Mouse (Mus musculus) forebrain, postnatal 0 days (tissue): Measurements from ENCODE around the gene Ola1. TPM values are rescaled to one million over a fixed set of nuclear protein-coding genes. Genes with fewer than 3 reads are reported as not detected.

Experiments used
- ATAC-seq: fragments of 200-750 bp; cut with Nextera tagmentation; 2 replicates; pipeline ENCODE4 v1.8.0; 2017; ENCODE audit warnings: mild to moderate bottlenecking, moderate library complexity
- DNase-seq: peaks from one replicate; pipeline ENCODE4 v3.0.0-alpha.2; 2015
- H3K27ac ChIP-seq: fragments of 300-500 bp; sonication (generic); 2 replicates; pipeline ENCODE4 v1.5.1; 2014; ENCODE audit warnings: low read depth, mild to moderate bottlenecking, antibody characterized with exemption, low read length, moderate library complexity, mixed read lengths
- H3K27me3 ChIP-seq: fragments of 300-500 bp; sonication (generic); 2 replicates; pipeline ENCODE4 v1.6.1; 2014; ENCODE audit warnings: mild to moderate bottlenecking, low read length, mixed read lengths; ENCODE audit not compliant: insufficient read depth
- H3K36me3 ChIP-seq: fragments of 300-500 bp; sonication (generic); 2 replicates; pipeline ENCODE4 v1.6.1; 2014; ENCODE audit warnings: mild to moderate bottlenecking, moderate library complexity; ENCODE audit not compliant: insufficient read depth
- H3K4me1 ChIP-seq: fragments of 300-500 bp; sonication (generic); 2 replicates; pipeline ENCODE4 v1.6.1; 2014; ENCODE audit warnings: antibody characterized with exemption; ENCODE audit not compliant: insufficient read depth
- H3K4me2 ChIP-seq: fragments of 300-500 bp; sonication (generic); 2 replicates; pipeline ENCODE4 v1.6.1; 2014; ENCODE audit warnings: low read depth, mild to moderate bottlenecking, moderate library complexity
- H3K4me3 ChIP-seq: fragments of 300-500 bp; sonication (generic); 2 replicates; pipeline ENCODE4 v1.5.1; 2014; ENCODE audit warnings: low read depth, low read length, mixed read lengths
- H3K9ac ChIP-seq: fragments of 300-500 bp; sonication (generic); 2 replicates; pipeline ENCODE4 v1.6.1; 2014; ENCODE audit warnings: mild to moderate bottlenecking
- H3K9me3 ChIP-seq: fragments of 300-500 bp; sonication (generic); 2 replicates; pipeline ENCODE4 v1.6.1; 2016; ENCODE audit warnings: low read length
- CTCF ChIP-seq: sonication (generic); IDR thresholded peaks from 2 replicates; pipeline ENCODE4 v1.5.1; 2016; ENCODE audit warnings: antibody characterized with exemption, control low read depth, low read depth
- WGBS: fragments of 180-500 bp; shearing (Covaris S2); extraction: QIAGEN DNeasy Blood & Tissue Kit; methylation state at CpG from one replicate; pipeline ENCODE4 v1.1.7; 2014; 5-methylcytosine and 5-hydroxymethylcytosine counted together
- polyA plus RNA-seq: library from polyadenylated mRNA; unstranded; fragments of >200 nt; fragmentation: Nextera tagmentation; extraction: Ambion mirVana; gene quantifications from 2 replicates; pipeline ENCODE4 v1.2.1, GENCODE M21; 2015
- total RNA-seq: library from RNA; depleted of rRNA; stranded (reverse); fragments of >200 nt; gene quantifications from 2 replicates; pipeline ENCODE4 v1.2.3, GENCODE M21; 2014

Ola1 gene
- total and polyA plus RNA-seq, 2 experiments from 2014 or later: 68.4 to 97.2 TPM

- WGBS: 7% methylated on average over 8 of the region's 8 CpGs
- Histone ChIP-seq H3K27me3 (no peaks in the 10 kb centered on the region), H3K36me3 (no peaks in the 10 kb centered on the region), H3K4me1 (0 out of 2 replicates have a peak, but pooled peaks cover 11% of the 10 kb centered on the region), H3K27ac (no peak overlapping the region), H3K9me3 (no peaks in the 10 kb centered on the region), H3K4me2 (no peak overlapping the region), H3K9ac (no peak overlapping the region), H3K4me3 (no peak overlapping the region)
- peak; percentile 73 for DNase-seq
- peak; percentile 85 for ATAC-seq
- no peak for TF ChIP-seq CTCF
These were observed 132.9 kb downstream of the Ola1 start for GRCm38 (mm10) chr2:73085669-73086304.

DNA sequence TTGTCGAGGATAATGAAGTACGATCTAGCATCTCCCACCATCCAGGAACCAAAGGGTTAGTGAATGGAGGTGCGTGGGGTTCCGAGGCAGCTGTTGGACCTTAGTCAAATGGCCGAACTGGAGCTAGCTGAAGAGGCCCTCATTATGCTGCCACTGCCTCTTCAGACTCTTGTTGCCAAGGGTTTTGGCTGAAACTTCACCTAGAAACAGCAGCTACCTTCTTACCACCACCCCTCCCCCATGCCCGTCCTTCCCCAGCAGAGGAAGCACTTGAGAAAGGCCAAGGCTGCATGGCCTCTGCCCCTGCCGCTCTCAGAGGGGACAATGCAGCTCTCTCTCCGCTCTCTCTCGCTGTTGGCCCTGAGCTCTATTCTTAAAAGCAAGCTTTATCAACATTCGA lies 136.2 kb downstream of the Ola1 start:
- no peak overlapping the region for H3K4me3 ChIP-seq
- no peaks in the 10 kb centered on the region for H3K9me3 ChIP-seq
- ATAC-seq (peak; percentile 34; the same call in 1 of the 2 replicates), DNase-seq (no peak)
- no peaks in the 10 kb centered on the region for H3K36me3 ChIP-seq
- no peak overlapping the region for H3K4me2 ChIP-seq
- TF ChIP-seq CTCF: no peak
- no peaks in the 10 kb centered on the region for H3K27me3 ChIP-seq
- H3K9ac ChIP-seq: no peak overlapping the region
- no peak overlapping the region for H3K27ac ChIP-seq
- 50% methylated on average over 10 of the region's 10 CpGs for WGBS
- H3K4me1 ChIP-seq: 0 out of 2 replicates have a peak, but pooled peaks cover 8% of the 10 kb centered on the region

- DNase-seq (no peak), ATAC-seq (no peak)
- no peak overlapping the region for H3K4me3 ChIP-seq
- H3K36me3 ChIP-seq: no peaks in the 10 kb centered on the region
- no peak overlapping the region for H3K9ac ChIP-seq
- no peaks in the 10 kb centered on the region for H3K9me3 ChIP-seq
- no peak for TF ChIP-seq CTCF
- H3K4me1 ChIP-seq: 0 out of 2 replicates have a peak, but pooled peaks cover 8% of the 10 kb centered on the region
- no peak overlapping the region for H3K27ac ChIP-seq
- no peaks in the 10 kb centered on the region for H3K27me3 ChIP-seq
- 96% methylated on average over 2 of the region's 2 CpGs for WGBS
- no peak overlapping the region for H3K4me2 ChIP-seq
These were observed 136.9 kb downstream of the Ola1 start for GRCm38 (mm10) chr2:73081861-73082260.

GRCm38 (mm10) chr2:73080084-73080483 lies 138.6 kb downstream of the Ola1 start:
- ATAC-seq (peak; percentile 59; the same call in 1 of the 2 replicates), DNase-seq (no peak)
- H3K9ac ChIP-seq: no peak overlapping the region
- no peaks in the 10 kb centered on the region for H3K27me3 ChIP-seq
- no peaks in the 10 kb centered on the region for H3K9me3 ChIP-seq
- no peak overlapping the region for H3K27ac ChIP-seq
- no peaks in the 10 kb centered on the region for H3K36me3 ChIP-seq
- H3K4me1 ChIP-seq: 0 out of 2 replicates have a peak, but pooled peaks cover 6% of the 10 kb centered on the region
- TF ChIP-seq CTCF: peak; percentile 55
- H3K4me3 ChIP-seq: no peak overlapping the region
- WGBS: no CpG with 5 or more reads among the region's 2 CpGs
- no peak overlapping the region for H3K4me2 ChIP-seq

DNA sequence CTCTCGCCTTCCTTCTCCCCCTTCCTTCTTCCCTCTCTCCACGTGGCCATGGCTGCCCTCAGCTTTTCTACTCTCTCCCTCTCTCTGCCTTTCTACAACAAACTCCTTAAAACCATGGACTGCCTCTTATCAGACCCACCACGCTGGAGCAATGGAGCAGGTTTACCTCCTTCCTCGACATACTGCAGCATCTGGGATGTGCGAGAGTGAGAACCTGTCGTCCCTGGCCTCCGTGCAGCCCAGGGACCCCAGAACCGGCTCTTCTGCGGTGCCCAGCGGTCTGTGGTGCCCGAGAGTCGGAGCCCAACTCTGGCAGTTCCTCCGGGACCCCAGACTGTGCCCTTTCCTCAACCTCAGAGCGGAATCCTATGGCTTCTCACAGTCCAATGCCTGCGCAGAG lies 139.4 kb downstream of the Ola1 start:
- no peak overlapping the region for H3K4me2 ChIP-seq
- no peak overlapping the region for H3K27ac ChIP-seq
- 76% methylated on average over 15 of the region's 15 CpGs for WGBS
- H3K4me3 ChIP-seq: no peak overlapping the region
- ATAC-seq: no peak
- 0 out of 2 replicates have a peak, but pooled peaks cover 6% of the 10 kb centered on the region for H3K4me1 ChIP-seq
- no peaks in the 10 kb centered on the region for H3K36me3 ChIP-seq
- H3K27me3 ChIP-seq: no peaks in the 10 kb centered on the region
- no peak for TF ChIP-seq CTCF
- H3K9ac ChIP-seq: no peak overlapping the region
- no peaks in the 10 kb centered on the region for H3K9me3 ChIP-seq
- no peak for DNase-seq

DNA sequence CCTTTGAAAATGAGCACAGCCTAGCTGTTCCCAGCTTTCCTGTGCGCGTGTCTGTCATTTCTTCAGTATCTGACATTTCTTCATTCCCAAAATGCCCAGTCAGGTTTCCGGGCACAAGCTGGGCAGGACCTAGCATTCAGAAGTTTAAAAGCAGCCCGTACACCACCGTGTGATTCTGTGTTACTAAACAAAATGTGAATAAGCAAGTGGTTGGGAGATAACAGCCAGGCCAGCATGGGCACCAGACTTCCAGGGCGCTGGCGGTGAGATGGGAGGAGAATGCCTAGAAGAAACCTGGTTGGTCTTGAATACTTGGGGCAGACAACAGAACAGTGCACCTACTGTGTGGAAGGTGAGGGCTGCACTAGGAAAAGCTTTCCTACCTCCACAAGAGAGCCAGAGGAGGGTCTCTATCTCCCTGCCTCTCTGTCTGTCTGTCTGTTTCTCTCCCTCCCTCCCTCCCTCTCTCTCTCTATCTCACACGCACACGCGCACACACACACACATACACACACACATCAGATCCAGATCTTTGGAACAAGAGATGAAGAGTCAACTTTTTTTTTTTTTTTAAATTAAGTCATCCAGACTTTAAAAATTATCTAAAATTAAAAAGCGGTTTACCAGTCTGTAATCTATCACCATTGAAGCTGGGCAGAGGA lies 144.8 kb downstream of the Ola1 start:
- WGBS: 93% methylated on average over 11 of the region's 11 CpGs
- no peaks in the 10 kb centered on the region for H3K9me3 ChIP-seq
- no peak overlapping the region for H3K4me3 ChIP-seq
- H3K9ac ChIP-seq: no peak overlapping the region
- H3K36me3 ChIP-seq: no peaks in the 10 kb centered on the region
- no peaks in the 10 kb centered on the region; the same call in 1 of the 2 replicates for H3K4me1 ChIP-seq
- ATAC-seq (no peak), DNase-seq (no peak)
- H3K4me2 ChIP-seq: no peak overlapping the region
- no peaks in the 10 kb centered on the region for H3K27me3 ChIP-seq
- TF ChIP-seq CTCF: no peak
- H3K27ac ChIP-seq: no peak overlapping the region

DNA sequence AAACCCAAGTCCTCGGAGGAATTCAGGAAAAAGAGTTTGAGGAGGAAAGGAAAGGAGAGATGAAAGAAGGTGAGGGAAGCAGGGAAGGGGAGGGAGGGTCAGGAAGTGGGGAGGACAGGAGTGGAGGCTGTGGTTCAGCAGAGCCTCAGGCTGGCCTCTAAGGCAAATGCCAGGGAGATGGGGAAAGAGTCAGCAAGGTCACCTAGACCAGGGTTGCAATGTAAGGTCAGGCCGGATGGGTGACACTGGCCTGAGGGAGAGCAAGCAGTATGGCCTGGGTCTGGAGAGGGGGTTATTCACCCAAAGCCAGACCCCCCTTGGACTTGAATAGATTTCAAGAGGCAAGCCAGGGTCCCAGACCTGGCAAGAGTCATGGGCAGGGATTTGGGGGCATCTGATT lies 147.5 kb downstream of the Ola1 start:
- WGBS: 71% methylated on average over 2 of the region's 2 CpGs
- no peak overlapping the region for H3K4me2 ChIP-seq
- H3K9ac ChIP-seq: no peak overlapping the region
- no peaks in the 10 kb centered on the region for H3K9me3 ChIP-seq
- no peak for DNase-seq
- no peak for TF ChIP-seq CTCF
- no peak for ATAC-seq
- no peaks in the 10 kb centered on the region; the same call in 1 of the 2 replicates for H3K4me1 ChIP-seq
- H3K27me3 ChIP-seq: no peaks in the 10 kb centered on the region
- H3K36me3 ChIP-seq: no peaks in the 10 kb centered on the region
- no peak overlapping the region for H3K4me3 ChIP-seq
- no peak overlapping the region for H3K27ac ChIP-seq
